Mouse (Mus musculus) stomach, embryonic 15.5 days (tissue): ENCODE data around the gene Slc19a3. TPM values are rescaled to one million over a fixed set of nuclear protein-coding genes. Genes with fewer than 3 reads are reported as not detected.
A peak's percentile ranks its signal among the peaks of the same experiment; 100 is the strongest.
"Not testable (repeated sequence)": the region's sequence is repeated elsewhere in the genome, so short reads cannot be mapped to it uniquely, and the experiment has no call there.

Experiments
- ATAC-seq: fragments of 200-750 bp; cut with Nextera tagmentation; 2 replicates; pipeline ENCODE4 v1.8.0; 2017; ENCODE audit warnings: low read depth, moderate number of reproducible peaks, moderate TSS enrichment; ENCODE audit not compliant: insufficient read depth, low FRiP score
- H3K27ac ChIP-seq: fragments of 300-500 bp; sonication (generic); 2 replicates; pipeline ENCODE4 v1.5.1; 2015; ENCODE audit warnings: mild to moderate bottlenecking, inconsistent platforms
- H3K27me3 ChIP-seq: fragments of 300-500 bp; sonication (generic); replicated peaks from 2 replicates; pipeline ENCODE4 v1.6.1; 2015; ENCODE audit warnings: inconsistent platforms
- H3K36me3 ChIP-seq: fragments of 300-500 bp; sonication (generic); 2 replicates; pipeline ENCODE4 v1.6.1; 2015; ENCODE audit warnings: inconsistent platforms
- H3K4me1 ChIP-seq: fragments of 300-500 bp; sonication (generic); 2 replicates; pipeline ENCODE4 v1.6.1; 2015; ENCODE audit warnings: inconsistent platforms
- H3K4me2 ChIP-seq: fragments of 300-500 bp; sonication (generic); 2 replicates; pipeline ENCODE4 v1.6.1; 2015; ENCODE audit warnings: mild to moderate bottlenecking, inconsistent platforms
- H3K4me3 ChIP-seq: fragments of 300-500 bp; sonication (generic); replicated peaks from 2 replicates; pipeline ENCODE4 v1.5.1; 2015; ENCODE audit warnings: inconsistent platforms
- H3K9ac ChIP-seq: fragments of 300-500 bp; sonication (generic); 2 replicates; pipeline ENCODE4 v1.6.1; 2015; ENCODE audit warnings: inconsistent platforms
- H3K9me3 ChIP-seq: fragments of 300-500 bp; sonication (generic); 2 replicates; pipeline ENCODE4 v1.6.1; 2016; ENCODE audit warnings: inconsistent platforms
- WGBS: fragments of 180-500 bp; shearing (Covaris S2); methylation state at CpG from one replicate; pipeline ENCODE4 v1.1.7; 2015; 5-methylcytosine and 5-hydroxymethylcytosine counted together
- polyA plus RNA-seq: library from polyadenylated mRNA; unstranded; fragments of >200 nt; fragmentation: Nextera tagmentation; extraction: Ambion mirVana; gene quantifications from 2 replicates; pipeline ENCODE4 v1.2.1, GENCODE M21; 2015

Slc19a3 gene
- polyA plus RNA-seq, 1 experiment from 2014 or later: 0.55 TPM

- H3K4me3 ChIP-seq: no peak within 1 kb of the TSS
- no peaks in the 10 kb centered on the region for H3K4me1 ChIP-seq
- H3K27me3 ChIP-seq: no peaks in the 10 kb centered on the region
- no peak within 1 kb of the TSS for H3K4me2 ChIP-seq
- H3K9ac ChIP-seq: no peak within 1 kb of the TSS
- 86% methylated on average over 2 of the region's 2 CpGs for WGBS
- no peak within 1 kb of the TSS for H3K27ac ChIP-seq
- H3K9me3 ChIP-seq: no peaks in the 10 kb centered on the region
- ATAC-seq: no peak
- no peaks in the 10 kb centered on the region for H3K36me3 ChIP-seq
Observed at GRCm38 (mm10) chr1:83042380-83042779, 4.1 kb upstream of the Slc19a3 start, which contains the start of gene Krtap28-10. TSS of gene Krtap28-10 (minus strand) at chr1:83042480.

- Histone ChIP-seq H3K9me3 (no peaks in the 10 kb centered on the region), H3K27ac (no peak overlapping the region), H3K4me1 (no peaks in the 10 kb centered on the region), H3K27me3 (no peaks in the 10 kb centered on the region), H3K4me3 (no peak overlapping the region), H3K4me2 (no peak overlapping the region), H3K9ac (no peak overlapping the region), H3K36me3 (no peaks in the 10 kb centered on the region)
- WGBS: 61% methylated on average over 4 of the region's 4 CpGs
- peak; percentile 45; the same call in 1 of the 2 replicates for ATAC-seq
Observed at GRCm38 (mm10) chr1:83039080-83039479, 832 bp upstream of the Slc19a3 start.

- 72% methylated on average over 11 of the region's 11 CpGs for WGBS
- Histone ChIP-seq H3K36me3 (no peaks in the 10 kb centered on the region), H3K9me3 (no peaks in the 10 kb centered on the region), H3K4me2 (peak overlapping the region; percentile 70; the same call in 1 of the 2 replicates), H3K27ac (no peak overlapping the region), H3K4me1 (no peaks in the 10 kb centered on the region), H3K4me3 (no peak overlapping the region), H3K9ac (no peak overlapping the region), H3K27me3 (no peaks in the 10 kb centered on the region)
- ATAC-seq: no peak
Observed at GRCm38 (mm10) chr1:83036892-83037667, 1.2 kb downstream of the Slc19a3 start.

- H3K4me3 ChIP-seq: no peak overlapping the region
- H3K9me3 ChIP-seq: no peaks in the 10 kb centered on the region
- WGBS: 70% methylated on average over 5 of the region's 5 CpGs
- H3K27me3 ChIP-seq: no peaks in the 10 kb centered on the region
- H3K4me1 ChIP-seq: no peaks in the 10 kb centered on the region
- no peak overlapping the region for H3K4me2 ChIP-seq
- H3K36me3 ChIP-seq: no peaks in the 10 kb centered on the region
- no peak for ATAC-seq
- no peak overlapping the region for H3K27ac ChIP-seq
- H3K9ac ChIP-seq: no peak overlapping the region
Observed at GRCm38 (mm10) chr1:83034509-83034908, 3.7 kb downstream of the Slc19a3 start.

DNA sequence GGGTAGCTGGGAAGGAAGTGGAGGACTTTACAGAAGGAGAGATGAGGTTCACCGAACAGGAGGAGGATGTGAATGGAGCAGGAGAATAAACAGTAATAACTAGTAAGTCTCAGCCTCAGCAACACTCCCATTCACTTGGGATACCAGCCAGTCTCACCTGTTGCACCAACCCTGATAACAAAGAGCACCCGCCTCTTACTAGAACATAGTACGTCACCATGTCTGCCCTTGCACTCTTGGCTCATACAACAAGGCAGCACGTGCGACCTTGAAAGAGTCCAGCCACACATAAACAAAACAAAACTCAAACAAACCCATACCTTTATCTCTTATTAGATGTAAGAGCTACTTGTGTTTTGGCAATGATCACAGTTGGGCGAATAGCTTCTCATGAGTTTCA, 5.7 kb downstream of the Slc19a3 start:
- no peak overlapping the region for H3K9ac ChIP-seq
- H3K9me3 ChIP-seq: no peaks in the 10 kb centered on the region
- WGBS: 75% methylated on average over 6 of the region's 6 CpGs
- H3K4me3 ChIP-seq: no peak overlapping the region
- no peaks in the 10 kb centered on the region for H3K27me3 ChIP-seq
- H3K36me3 ChIP-seq: no peaks in the 10 kb centered on the region
- ATAC-seq: no peak
- no peak overlapping the region for H3K27ac ChIP-seq
- no peak overlapping the region for H3K4me2 ChIP-seq
- H3K4me1 ChIP-seq: no peaks in the 10 kb centered on the region

DNA sequence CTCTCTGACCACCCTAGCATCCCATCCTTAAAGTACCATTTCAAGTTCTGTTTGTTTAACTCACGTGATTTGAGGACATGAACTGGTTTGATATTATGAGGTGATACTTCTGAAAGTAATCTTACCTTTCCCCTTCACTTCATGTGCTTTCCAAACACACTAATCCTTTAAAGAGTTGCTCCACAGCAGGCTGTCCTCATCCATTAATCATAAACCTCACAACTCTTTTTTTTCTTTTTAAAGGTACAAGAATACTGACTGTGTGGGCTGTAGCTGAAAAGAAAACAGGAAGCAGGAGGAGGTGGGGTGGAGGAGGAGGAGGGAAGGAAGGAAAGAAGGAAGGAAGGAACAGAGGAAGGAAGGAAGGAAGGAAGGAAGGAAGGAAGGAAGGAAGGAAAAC, 6.3 kb downstream of the Slc19a3 start:
- Histone ChIP-seq H3K27ac (no peak overlapping the region), H3K4me2 (no peak overlapping the region), H3K4me1 (no peaks in the 10 kb centered on the region), H3K27me3 (no peaks in the 10 kb centered on the region), H3K9me3 (no peaks in the 10 kb centered on the region), H3K36me3 (no peaks in the 10 kb centered on the region), H3K4me3 (no peak overlapping the region), H3K9ac (no peak overlapping the region)
- 19% methylated on average over 1 of the region's 1 CpGs for WGBS
- no peak for ATAC-seq

GRCm38 (mm10) chr1:83016556-83016955, 21.7 kb downstream of the Slc19a3 start:
- WGBS: 62% methylated on average over 1 of the region's 1 CpGs
- Histone ChIP-seq H3K9ac (no peak overlapping the region), H3K4me1 (no peaks in the 10 kb centered on the region), H3K27ac (no peak overlapping the region), H3K9me3 (no peaks in the 10 kb centered on the region), H3K4me3 (no peak overlapping the region), H3K27me3 (no peaks in the 10 kb centered on the region), H3K4me2 (no peak overlapping the region), H3K36me3 (no peaks in the 10 kb centered on the region)
- ATAC-seq: no peak

DNA sequence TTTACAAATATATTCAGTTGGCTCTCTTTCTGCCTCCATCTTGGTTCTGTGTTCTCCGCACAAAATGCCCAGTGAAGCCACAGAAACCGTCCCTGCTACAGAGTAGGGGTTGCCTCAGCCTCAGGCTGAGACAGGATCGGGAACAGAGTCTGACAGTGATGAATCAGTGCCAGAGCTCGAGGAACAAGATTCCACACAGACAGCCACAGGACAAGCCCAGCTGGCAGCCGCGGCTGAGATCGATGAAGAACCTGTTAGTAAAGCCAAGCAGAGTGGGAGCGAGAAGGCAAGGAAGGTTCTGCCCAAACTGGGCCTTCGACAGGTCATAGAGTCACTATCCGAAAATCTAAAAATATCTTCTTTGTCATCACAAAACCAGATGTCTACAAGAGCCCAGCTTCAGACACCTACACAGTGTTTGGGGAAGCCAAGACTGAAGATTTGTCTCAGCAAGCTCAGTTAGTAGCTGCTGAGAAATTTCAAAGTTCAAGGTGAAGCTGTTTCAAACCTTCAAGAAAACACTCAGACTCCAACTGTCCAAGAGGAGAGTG, 22.8 kb downstream of the Slc19a3 start:
- no peak overlapping the region for H3K27ac ChIP-seq
- H3K9me3 ChIP-seq: no peaks in the 10 kb centered on the region
- H3K4me3 ChIP-seq: no peak overlapping the region
- no peak overlapping the region for H3K9ac ChIP-seq
- H3K4me1 ChIP-seq: no peaks in the 10 kb centered on the region
- 56% methylated on average over 10 of the region's 10 CpGs for WGBS
- no peaks in the 10 kb centered on the region for H3K27me3 ChIP-seq
- no peak for ATAC-seq
- H3K36me3 ChIP-seq: no peaks in the 10 kb centered on the region
- H3K4me2 ChIP-seq: no peak overlapping the region

GRCm38 (mm10) chr1:83014477-83014876, 23.8 kb downstream of the Slc19a3 start:
- no peak overlapping the region for H3K9ac ChIP-seq
- no peaks in the 10 kb centered on the region for H3K36me3 ChIP-seq
- no peak overlapping the region for H3K27ac ChIP-seq
- H3K4me2 ChIP-seq: no peak overlapping the region
- WGBS: 78% methylated on average over 3 of the region's 3 CpGs
- no peaks in the 10 kb centered on the region for H3K9me3 ChIP-seq
- H3K27me3 ChIP-seq: no peaks in the 10 kb centered on the region
- H3K4me1 ChIP-seq: no peaks in the 10 kb centered on the region
- no peak for ATAC-seq
- no peak overlapping the region for H3K4me3 ChIP-seq

DNA sequence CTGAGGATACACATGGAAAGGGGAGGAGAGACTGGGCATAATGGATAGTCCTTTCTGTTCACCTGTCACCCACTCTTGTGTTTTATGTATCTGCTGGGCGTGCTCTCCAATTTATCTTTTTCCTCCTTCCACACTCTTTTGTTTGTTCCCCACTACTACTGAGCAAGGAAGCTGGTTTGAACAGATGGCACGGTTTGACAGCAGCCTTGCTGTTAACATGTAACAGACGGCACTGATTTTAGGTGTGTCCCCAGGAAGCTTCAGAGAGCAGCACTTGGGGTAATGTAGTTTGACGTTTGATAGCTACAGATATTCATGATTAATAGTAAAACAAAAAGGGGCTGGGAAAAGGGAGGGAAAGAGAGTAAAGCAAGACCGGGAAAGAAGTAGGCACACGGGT, 30.8 kb downstream of the Slc19a3 start:
- Histone ChIP-seq H3K4me1 (no peaks in the 10 kb centered on the region), H3K27me3 (no peaks in the 10 kb centered on the region), H3K4me2 (no peak overlapping the region), H3K9me3 (no peaks in the 10 kb centered on the region), H3K4me3 (no peak overlapping the region), H3K36me3 (no peaks in the 10 kb centered on the region), H3K27ac (no peak overlapping the region), H3K9ac (no peak overlapping the region)
- ATAC-seq: no peak
- 37% methylated on average over 6 of the region's 6 CpGs for WGBS

DNA sequence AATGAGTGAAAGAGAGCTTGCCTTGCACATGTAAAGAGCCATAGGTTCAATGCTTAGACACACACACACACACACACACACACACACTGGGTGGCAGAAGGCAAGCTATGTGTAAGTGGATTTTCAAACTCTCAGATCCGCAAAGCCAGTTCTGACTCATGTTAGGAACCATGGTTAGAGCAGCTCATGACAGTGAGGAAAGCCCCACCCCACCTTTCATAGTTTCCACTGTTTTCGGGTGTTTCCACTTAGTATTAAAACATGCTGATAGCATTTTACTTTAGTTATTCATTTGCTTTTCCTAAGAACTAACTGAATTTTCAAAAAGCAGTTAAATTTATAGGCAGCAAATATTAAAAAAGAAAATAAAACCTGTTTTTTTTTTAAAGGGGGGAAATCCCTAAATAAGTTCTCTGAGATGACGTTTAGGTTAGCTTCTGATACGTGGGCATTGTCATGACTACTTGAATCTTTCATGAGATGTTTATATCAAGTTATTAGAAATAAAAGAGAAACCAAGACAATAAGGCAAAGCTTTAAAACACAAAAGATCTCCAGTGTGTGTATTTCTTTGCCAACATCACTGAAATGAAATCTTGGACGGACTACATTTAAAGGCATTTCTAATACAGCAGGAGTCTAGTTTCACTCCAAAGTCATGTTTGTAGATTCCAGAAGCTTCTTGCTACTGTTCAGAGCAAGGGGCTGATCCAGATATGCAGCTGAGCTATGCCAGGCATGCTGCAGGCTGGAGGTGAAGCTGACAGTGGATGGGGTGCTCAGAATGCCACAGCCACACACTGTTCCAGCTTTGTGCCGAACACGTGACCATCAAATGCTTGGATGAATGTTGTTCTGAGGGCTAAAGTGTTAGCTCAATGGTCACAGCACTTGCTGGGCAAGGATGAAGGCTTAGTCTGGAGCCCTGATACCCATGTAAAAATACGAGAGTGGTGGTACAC, 31.7 kb downstream of the Slc19a3 start:
- WGBS: 74% methylated on average over 8 of the region's 8 CpGs
- Histone ChIP-seq H3K4me2 (no peak overlapping the region), H3K4me1 (no peaks in the 10 kb centered on the region), H3K36me3 (no peaks in the 10 kb centered on the region), H3K9me3 (no peaks in the 10 kb centered on the region), H3K9ac (no peak overlapping the region), H3K27ac (no peak overlapping the region), H3K4me3 (no peak overlapping the region), H3K27me3 (no peaks in the 10 kb centered on the region)
- no peak for ATAC-seq

- WGBS: 96% methylated on average over 9 of the region's 9 CpGs
- not testable (repeated sequence) for ATAC-seq
Observed at GRCm38 (mm10) chr1:83000306-83000705, 37.9 kb downstream of the Slc19a3 start, which contains the start of gene Gm47959. TSS of gene Gm47959 (plus strand) at chr1:83000548.

More at GRCm38 (mm10) chr1:83000306-83000705, 37.9 kb downstream of the Slc19a3 start, which contains the start of gene Gm47959:
- not testable (repeated sequence) for H3K27me3 ChIP-seq, H3K36me3 ChIP-seq, H3K4me3 ChIP-seq, H3K9me3 ChIP-seq, H3K4me1 ChIP-seq, H3K4me2 ChIP-seq, H3K9ac ChIP-seq, H3K27ac ChIP-seq
